Mouse (Mus musculus) MEL (cell line): ENCODE measurements around the gene Enpp6. TPM values are rescaled to one million over a fixed set of nuclear protein-coding genes. Genes with fewer than 3 reads are reported as not detected.

ENCODE experiments used
- DNase-seq: peaks from one replicate; pipeline ENCODE4 v3.0.0; 2011; ENCODE audit warnings: low read depth, low spot score
- H3K27ac ChIP-seq: 2 replicates; pipeline ENCODE4 v1.5.1; 2012; ENCODE audit warnings: low read depth, mild to moderate bottlenecking, control low read depth, low read length, moderate library complexity; ENCODE audit not compliant: control insufficient read depth
- H3K27me3 ChIP-seq, 2 experiments: fragments of 150-350 bp in 1 of 2; sonication (generic) in 1 of 2; 2 replicates each; pipeline ENCODE4 v1.6.1; 2012; ENCODE audit warnings: low read length in 2 of 2, mild to moderate bottlenecking in 2 of 2, improper control_type of control experiment in 1 of 2, moderate library complexity in 1 of 2; ENCODE audit not compliant: insufficient read depth in 2 of 2, control insufficient read depth in 1 of 2
- H3K36me3 ChIP-seq, 2 experiments: 2 replicates each; pipeline ENCODE4 v1.6.1; 2012 to 2014; ENCODE audit warnings: low read length in 2 of 2, improper control_type of control experiment in 1 of 2, inconsistent platforms in 1 of 2, mild to moderate bottlenecking in 1 of 2; ENCODE audit not compliant: insufficient read depth in 2 of 2, control insufficient read depth in 1 of 2
- H3K4me1 ChIP-seq, 2 experiments: fragments of 150-350 bp in 1 of 2; sonication (generic) in 1 of 2; 2 replicates each; pipeline ENCODE4 v1.6.1; 2012; ENCODE audit warnings: low read length in 2 of 2, improper control_type of control experiment in 1 of 2, mild to moderate bottlenecking in 1 of 2; ENCODE audit not compliant: insufficient read depth in 2 of 2, control insufficient read depth in 1 of 2
- H3K4me3 ChIP-seq, 2 experiments: fragments of 150-350 bp in 1 of 2; sonication (generic) in 1 of 2; 2 replicates each; pipeline ENCODE4 v1.5.1; 2012; ENCODE audit warnings: low read depth in 2 of 2, low read length in 2 of 2, mild to moderate bottlenecking in 2 of 2, moderate library complexity in 2 of 2, control low read depth in 1 of 2, improper control_type of control experiment in 1 of 2; ENCODE audit not compliant: control insufficient read depth in 1 of 2, insufficient read depth in 1 of 2
- H3K79me2 ChIP-seq: 2 replicates; pipeline ENCODE4 v1.6.1; 2012; ENCODE audit warnings: mild to moderate bottlenecking, low read length, moderate library complexity; ENCODE audit not compliant: control insufficient read depth, poor library complexity, insufficient read depth
- H3K9ac ChIP-seq: 2 replicates; pipeline ENCODE4 v1.6.1; 2012; ENCODE audit warnings: low read depth, mild to moderate bottlenecking, control low read depth, low read length, moderate library complexity; ENCODE audit not compliant: control insufficient read depth, poor library complexity, severe bottlenecking
- H3K9me3 ChIP-seq: fragments of 150-350 bp; sonication (generic); replicated peaks from 2 replicates; pipeline ENCODE4 v1.6.1; 2012; ENCODE audit warnings: mild to moderate bottlenecking, low read length, improper control_type of control experiment, moderate library complexity; ENCODE audit not compliant: insufficient read depth
- CHD1 ChIP-seq: IDR thresholded peaks from 2 replicates; pipeline ENCODE4 v1.6.1; 2012; ENCODE audit warnings: low read depth, mild to moderate bottlenecking, inconsistent platforms, low read length, improper control_type of control experiment
- CHD2 ChIP-seq: IDR thresholded peaks from 2 replicates; pipeline ENCODE4 v1.6.1; 2011; ENCODE audit warnings: low read length, improper control_type of control experiment
- CTCF ChIP-seq, 3 experiments: IDR thresholded peaks in 2 of 3; conservative IDR thresholded peaks in 1 of 3; 2 replicates each; pipeline ENCODE4 v1.5.1; 2011 to 2012; ENCODE audit warnings: low read length in 3 of 3, low read depth in 2 of 3, mild to moderate bottlenecking in 2 of 3, improper control_type of control experiment in 1 of 3, inconsistent platforms in 1 of 3, mixed read lengths in 1 of 3, moderate library complexity in 1 of 3; ENCODE audit not compliant: control insufficient read depth in 1 of 3, insufficient read depth in 1 of 3, poor library complexity in 1 of 3, severe bottlenecking in 1 of 3
- GATA1 ChIP-seq: IDR thresholded peaks from 2 replicates; pipeline ENCODE4 v1.6.1; 2011; ENCODE audit warnings: low read depth, low read length, improper control_type of control experiment
- HCFC1 ChIP-seq: IDR thresholded peaks from 2 replicates; pipeline ENCODE4 v1.6.1; 2012; ENCODE audit warnings: low read depth, mild to moderate bottlenecking, inconsistent platforms, low read length, improper control_type of control experiment, moderate library complexity
- JUND ChIP-seq: IDR thresholded peaks from 2 replicates; pipeline ENCODE4 v1.6.1; 2011; ENCODE audit warnings: low read depth, mild to moderate bottlenecking, improper control_type of control experiment, low read length
- MAFK ChIP-seq: IDR thresholded peaks from 2 replicates; pipeline ENCODE4 v1.6.1; 2011; ENCODE audit warnings: low read depth, mild to moderate bottlenecking, low read length, improper control_type of control experiment, borderline replicate concordance
- MAX ChIP-seq: IDR thresholded peaks from 2 replicates; pipeline ENCODE4 v1.6.1; 2011; ENCODE audit warnings: low read length, improper control_type of control experiment
- MAZ ChIP-seq: IDR thresholded peaks from 2 replicates; pipeline ENCODE4 v1.6.1; 2012; ENCODE audit warnings: low read depth, mild to moderate bottlenecking, inconsistent platforms, low read length, improper control_type of control experiment
- MYC ChIP-seq: IDR thresholded peaks from 2 replicates; pipeline ENCODE4 v1.6.1; 2011; ENCODE audit warnings: low read depth, mild to moderate bottlenecking, low read length, improper control_type of control experiment, moderate library complexity
- NRF1 ChIP-seq: IDR thresholded peaks from 2 replicates; pipeline ENCODE4 v1.6.1; 2014; ENCODE audit warnings: low read depth, mild to moderate bottlenecking, inconsistent platforms, low read length, improper control_type of control experiment, moderate library complexity; ENCODE audit not compliant: poor library complexity, insufficient read depth, severe bottlenecking
- SMC3 ChIP-seq: IDR thresholded peaks from 2 replicates; pipeline ENCODE4 v1.6.1; 2011; ENCODE audit warnings: low read depth, low read length, improper control_type of control experiment
- TBP ChIP-seq: IDR thresholded peaks from 2 replicates; pipeline ENCODE4 v1.8.0; 2011; ENCODE audit warnings: low read depth, low read length, improper control_type of control experiment
- TCF12 ChIP-seq: IDR thresholded peaks from 2 replicates; pipeline ENCODE4 v1.6.1; 2014; ENCODE audit warnings: low read depth, mild to moderate bottlenecking, inconsistent platforms, low read length, improper control_type of control experiment, moderate library complexity
- UBTF ChIP-seq: IDR thresholded peaks from 2 replicates; pipeline ENCODE4 v1.6.1; 2012; ENCODE audit warnings: low read depth, mild to moderate bottlenecking, inconsistent platforms, low read length, improper control_type of control experiment, moderate library complexity, borderline replicate concordance; ENCODE audit not compliant: insufficient read depth
- ZC3H11A ChIP-seq: IDR thresholded peaks from 2 replicates; pipeline ENCODE4 v1.6.1; 2012; ENCODE audit warnings: low read depth, mild to moderate bottlenecking, inconsistent platforms, low read length, improper control_type of control experiment
- ZNF384 ChIP-seq: IDR thresholded peaks from 2 replicates; pipeline ENCODE4 v1.6.1; 2012; ENCODE audit warnings: low read depth, mild to moderate bottlenecking, inconsistent platforms, low read length, improper control_type of control experiment
- polyA plus RNA-seq, 2 experiments: library from polyadenylated mRNA; stranded (reverse) in 1 of 2; unstranded in 1 of 2; fragments of >175 nt in 1 of 2; fragments of >200 nt in 1 of 2; gene quantifications; 2 replicates each; pipeline versions ENCODE4 v1.2.1 to v1.2.4; 2012; ENCODE audit warnings: low replicate concordance in 2 of 2, low read depth in 1 of 2; ENCODE audit not compliant: insufficient read length in 2 of 2, insufficient read depth in 1 of 2, missing spikeins in 1 of 2
- total RNA-seq: library from RNA; depleted of rRNA; stranded (reverse); fragments of 300-350 nt; gene quantifications from 2 replicates; pipeline ENCODE4 v1.2.3, GENCODE M21; 2012

Gene Enpp6
- total and polyA plus RNA-seq, 3 experiments = not detected

DNA sequence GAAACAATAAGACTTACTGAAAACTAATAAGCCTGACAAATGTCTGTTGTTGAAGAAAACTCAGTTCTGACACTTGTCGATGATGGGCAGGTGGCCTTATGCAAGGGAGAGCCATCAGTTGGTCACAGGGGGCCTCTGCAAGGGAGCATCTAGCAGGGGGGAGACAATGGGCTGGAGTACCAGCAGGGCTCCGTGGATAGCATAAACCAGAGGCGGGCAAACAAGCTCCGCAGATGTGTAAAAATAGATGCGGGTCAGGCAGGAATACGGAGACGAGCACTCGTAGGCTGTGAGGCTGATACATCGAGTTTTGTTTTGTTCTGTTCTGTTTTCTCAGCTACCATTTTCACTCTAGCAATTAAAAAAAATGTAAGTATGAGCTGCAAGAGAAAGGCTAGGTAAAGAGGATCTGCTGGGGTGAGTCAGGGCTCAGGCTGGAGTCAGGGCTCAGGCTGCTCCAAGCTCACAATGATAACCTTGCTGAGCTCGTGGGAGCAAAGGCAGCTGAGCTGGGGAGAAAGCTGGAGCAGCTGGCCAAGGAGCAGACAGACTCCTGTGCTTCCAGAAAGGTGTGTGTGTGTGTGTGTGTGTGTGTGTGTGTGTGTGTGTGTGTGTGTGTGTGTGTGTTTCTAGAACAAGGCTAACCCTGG lies 40.3 kb downstream of the Enpp6 start:
- H3K27ac ChIP-seq = no peak overlapping the region
- no peak overlapping the region for H3K4me3 ChIP-seq
- no peaks in the 10 kb centered on the region for H3K36me3 ChIP-seq
- no peak overlapping the region for H3K9ac ChIP-seq
- H3K79me2 ChIP-seq = no peaks in the 10 kb centered on the region
- TF ChIP-seq UBTF (no peak), NRF1 (no peak), JUND (no peak), ZNF384 (no peak), TBP (no peak), SMC3 (no peak), MYC (no peak)
- H3K9me3 ChIP-seq = no peaks in the 10 kb centered on the region
- H3K4me1 ChIP-seq = no peaks in the 10 kb centered on the region
- no peaks in the 10 kb centered on the region for H3K27me3 ChIP-seq
- no peak for DNase-seq

DNA sequence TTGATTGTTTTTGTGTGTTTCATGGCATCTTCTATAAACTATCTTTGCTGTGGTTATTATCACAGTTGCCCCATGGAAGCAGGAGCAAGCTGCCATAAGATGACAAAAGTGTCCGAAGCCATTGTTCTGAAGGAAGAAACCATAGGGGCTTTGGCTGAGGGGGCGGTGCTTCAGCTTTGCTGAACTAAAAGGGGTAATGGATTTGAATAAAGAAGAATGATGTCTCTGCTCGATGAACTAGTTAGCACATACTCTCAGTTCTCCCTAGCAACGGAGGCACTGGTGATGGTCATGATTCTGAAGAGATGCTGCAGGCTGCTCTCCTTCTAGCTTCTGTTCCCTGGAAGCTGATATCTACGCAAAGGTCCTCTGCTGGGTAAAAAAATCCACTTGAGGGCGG lies 41.8 kb downstream of the Enpp6 start:
- TF ChIP-seq UBTF (no peak), GATA1 (no peak), CHD1 (no peak), TCF12 (no peak), CHD2 (no peak), ZC3H11A (no peak), ZNF384 (no peak), CTCF (IDR thresholded peaks at IDR 0.05 in 2 of 3, conservative IDR thresholded peaks at IDR 0.05 in 1 of 3; ENCODE audit: control insufficient read depth in 1 of 3, insufficient read depth in 1 of 3, low read depth in 2 of 3, low read length in 3 of 3, poor library complexity in 1 of 3, severe bottlenecking in 1 of 3) (no peak), SMC3 (no peak), MAZ (no peak), MAFK (no peak), MAX (no peak), HCFC1 (no peak)
- H3K9ac ChIP-seq = no peak overlapping the region
- H3K9me3 ChIP-seq = no peaks in the 10 kb centered on the region

More for the DNA sequence above, 41.8 kb downstream of the Enpp6 start:
- H3K79me2 ChIP-seq = no peaks in the 10 kb centered on the region
- no peaks in the 10 kb centered on the region for H3K27me3 ChIP-seq
- H3K27ac ChIP-seq = no peak overlapping the region
- no peak for DNase-seq
- H3K4me3 ChIP-seq = no peak overlapping the region
- H3K36me3 ChIP-seq = no peaks in the 10 kb centered on the region
- no peaks in the 10 kb centered on the region for H3K4me1 ChIP-seq
